Mouse (Mus musculus): Measurements from ENCODE around the gene Gm28539. TPM values are rescaled to one million over a fixed set of nuclear protein-coding genes. Genes with fewer than 3 reads are reported as not detected.
"Not testable (repeated sequence)": the region's sequence is repeated elsewhere in the genome, so short reads cannot be mapped to it uniquely, and the experiment has no call there.

The Gm28539 gene
- total RNA-seq, 4 experiments from 2014 or later, result 0.88 to 13.3 (median 9.0) TPM

DNA sequence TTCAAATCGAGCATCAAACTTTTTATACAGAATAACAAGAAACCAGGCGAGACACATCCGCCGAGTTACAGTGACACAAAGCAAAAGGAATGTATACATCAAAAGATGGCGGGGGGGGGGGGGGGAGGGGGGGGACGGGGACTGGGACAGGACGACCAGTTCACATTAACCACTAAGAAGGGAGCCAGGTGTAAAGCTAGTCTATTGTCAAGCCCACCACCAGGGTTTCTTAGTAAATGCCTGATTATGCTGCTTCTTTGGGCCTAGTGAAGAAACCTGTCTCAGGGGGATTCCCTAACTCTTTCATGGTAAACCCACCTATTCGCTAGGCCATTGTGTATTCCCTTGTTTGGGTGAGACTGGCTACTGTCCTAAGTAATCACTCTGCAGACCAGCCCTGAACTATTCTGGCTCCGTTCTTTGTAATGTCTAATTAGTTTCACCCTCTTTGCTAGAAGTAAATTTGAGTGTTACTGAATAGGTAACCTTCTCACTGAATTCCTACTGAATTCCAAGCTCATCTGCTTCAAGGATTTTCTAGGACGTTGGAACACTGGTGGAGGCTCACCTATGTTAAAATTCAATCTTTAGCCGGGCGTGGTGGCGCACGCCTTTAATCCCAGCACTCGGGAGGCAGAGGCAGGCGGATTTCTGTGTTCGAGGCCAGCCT lies 13.3 kb downstream of the Gm28539 start:
- DNase-seq (ENCODE audit: low spot score in 2 of 2), result not testable (repeated sequence)

GRCm38 (mm10) chr16:18858551-18858950 lies 22.2 kb downstream of the Gm28539 start:
- DNase-seq (ENCODE audit: low spot score in 2 of 2), result no peak

- no peak for DNase-seq (ENCODE audit: low spot score in 2 of 2)
These were observed 23.8 kb downstream of the Gm28539 start for GRCm38 (mm10) chr16:18860186-18860585.

DNA sequence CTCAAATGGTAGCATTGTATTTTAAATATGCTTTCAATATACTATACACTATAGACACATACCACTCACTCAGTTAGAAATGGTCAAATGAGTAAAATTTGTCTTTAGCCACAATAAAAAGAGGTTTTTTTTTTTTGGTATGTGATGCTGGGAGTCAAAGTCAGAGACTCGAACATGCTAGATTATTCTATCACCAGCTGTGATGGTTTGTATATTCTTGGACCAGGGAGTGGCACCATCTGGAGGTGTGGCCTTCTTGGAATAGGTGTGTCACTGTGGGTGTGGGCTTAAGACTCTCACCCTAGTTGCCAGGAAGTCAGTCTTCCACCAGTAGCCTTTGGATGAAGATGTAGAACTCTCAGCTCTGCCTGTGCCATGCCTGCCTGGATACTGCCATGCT lies 34.1 kb downstream of the Gm28539 start:
- not testable (repeated sequence) for DNase-seq (ENCODE audit: low spot score in 2 of 2)

GRCm38 (mm10) chr16:18876091-18876441 lies 39.7 kb downstream of the Gm28539 start:
- no peak for DNase-seq (ENCODE audit: low spot score in 2 of 2)

- DNase-seq (ENCODE audit: low spot score in 2 of 2), result peak; percentile 92 to 93
These were observed 40.3 kb downstream of the Gm28539 start, which contains the start of the genes Mrpl40 and Hira for GRCm38 (mm10) chr16:18876442-18877308. Gene Mrpl40, minus strand, starts transcription at chr16:18876862. Gene Hira, plus strand, starts transcription at chr16:18877037.

DNA sequence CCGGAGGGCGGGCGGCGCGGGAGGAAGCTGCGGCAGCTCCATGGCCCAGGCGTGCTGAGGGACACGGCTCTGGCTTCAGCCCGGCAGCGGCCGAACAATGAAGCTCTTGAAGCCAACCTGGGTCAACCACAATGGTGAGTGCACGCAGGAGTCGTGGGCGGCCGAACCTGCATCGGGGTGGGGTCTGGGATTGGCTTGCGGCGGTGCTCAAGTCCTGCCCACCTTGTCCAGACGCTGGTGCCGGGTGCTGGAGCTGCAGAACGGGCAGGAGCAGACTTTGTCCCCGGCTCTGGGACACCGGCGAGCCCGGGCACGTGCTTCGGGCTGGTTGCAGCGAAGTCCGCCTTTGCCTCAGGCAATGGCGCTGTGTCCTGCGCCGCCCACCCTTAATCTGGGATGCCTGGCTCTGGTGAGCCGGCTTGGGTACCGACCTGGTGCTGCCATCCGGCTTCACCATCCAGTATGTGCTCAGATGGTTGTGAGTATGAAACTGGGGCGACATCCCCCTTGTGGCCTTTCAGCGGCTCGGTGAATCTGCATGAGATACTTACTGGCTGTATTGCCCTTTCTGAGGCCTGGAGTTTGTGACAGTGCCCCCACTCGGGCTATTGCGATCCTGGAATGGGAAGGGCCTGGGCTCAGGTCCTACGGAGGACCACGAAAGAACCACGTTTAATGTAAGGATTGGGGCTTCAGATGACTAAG lies 41.2 kb downstream of the Gm28539 start:
- peak; percentile 45 to 48 for DNase-seq (ENCODE audit: low spot score in 2 of 2)

GRCm38 (mm10) chr16:18878091-18878720 lies 41.8 kb downstream of the Gm28539 start:
- DNase-seq (ENCODE audit: low spot score in 2 of 2), result no peak

GRCm38 (mm10) chr16:18884044-18884443 lies 47.7 kb downstream of the Gm28539 start:
- DNase-seq (ENCODE audit: low spot score in 2 of 2), result no peak

DNA sequence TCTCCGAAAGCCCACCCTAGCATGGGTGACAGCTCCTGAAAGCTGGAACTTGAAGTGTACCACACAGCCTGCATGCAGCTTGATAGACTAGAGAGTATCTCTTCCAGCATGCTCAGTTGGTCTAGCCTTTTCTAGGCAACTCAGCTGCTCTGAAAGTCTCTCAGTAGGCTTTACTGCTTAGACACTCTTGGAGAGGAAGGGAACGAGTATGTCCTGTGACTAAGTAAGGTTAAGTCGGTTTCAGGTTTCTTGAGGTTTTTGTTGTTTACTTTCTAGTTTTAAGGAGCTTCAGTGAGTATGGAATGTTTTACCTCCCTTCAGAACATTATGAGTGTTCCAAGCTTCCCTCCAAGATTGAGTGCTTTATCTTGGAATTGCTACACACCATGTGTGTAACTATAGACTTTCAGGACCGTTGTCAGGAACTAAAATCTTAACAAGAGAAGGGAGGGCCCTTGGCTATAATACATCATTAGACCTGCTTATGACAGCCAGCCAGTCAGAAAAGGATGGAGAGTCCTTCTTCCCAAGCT lies 57.5 kb downstream of the Gm28539 start:
- no peak for DNase-seq (ENCODE audit: low spot score in 2 of 2)

GRCm38 (mm10) chr16:18895249-18895648 lies 58.9 kb downstream of the Gm28539 start:
- no peak for DNase-seq (ENCODE audit: low spot score in 2 of 2)

- DNase-seq (ENCODE audit: low spot score in 2 of 2), result no peak
These were observed 60.0 kb downstream of the Gm28539 start for GRCm38 (mm10) chr16:18896429-18896828.

DNA sequence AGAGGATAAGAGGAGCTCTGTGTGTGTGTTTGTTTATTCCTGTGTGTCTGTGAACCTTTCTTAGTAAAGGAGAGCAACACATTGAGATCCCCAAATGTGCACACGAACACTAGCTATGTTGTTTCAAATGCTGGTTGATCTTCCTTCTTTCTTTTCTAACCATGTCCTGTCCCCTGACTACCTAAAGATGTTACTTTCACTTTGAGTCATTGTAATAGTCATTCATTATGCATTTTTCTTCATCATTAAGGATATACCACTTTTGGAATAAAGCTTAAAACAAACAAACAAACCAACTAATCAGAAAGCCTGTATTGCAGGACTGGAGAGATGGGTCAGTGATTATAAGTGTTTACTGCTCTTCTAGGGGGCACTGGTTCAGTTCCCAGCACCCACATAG lies 69.3 kb downstream of the Gm28539 start:
- no peak for DNase-seq (ENCODE audit: low spot score in 2 of 2)

GRCm38 (mm10) chr16:18916064-18916463 lies 79.7 kb downstream of the Gm28539 start:
- DNase-seq (ENCODE audit: low spot score in 2 of 2), result no peak

GRCm38 (mm10) chr16:18921771-18922170 lies 85.4 kb downstream of the Gm28539 start:
- no peak for DNase-seq (ENCODE audit: low spot score in 2 of 2)

- DNase-seq (ENCODE audit: low spot score in 2 of 2), result no peak
These were observed 91.6 kb downstream of the Gm28539 start for GRCm38 (mm10) chr16:18927963-18928362.

- DNase-seq (ENCODE audit: low spot score in 2 of 2), result no peak
These were observed 102.1 kb downstream of the Gm28539 start for GRCm38 (mm10) chr16:18938321-18939082.

DNA sequence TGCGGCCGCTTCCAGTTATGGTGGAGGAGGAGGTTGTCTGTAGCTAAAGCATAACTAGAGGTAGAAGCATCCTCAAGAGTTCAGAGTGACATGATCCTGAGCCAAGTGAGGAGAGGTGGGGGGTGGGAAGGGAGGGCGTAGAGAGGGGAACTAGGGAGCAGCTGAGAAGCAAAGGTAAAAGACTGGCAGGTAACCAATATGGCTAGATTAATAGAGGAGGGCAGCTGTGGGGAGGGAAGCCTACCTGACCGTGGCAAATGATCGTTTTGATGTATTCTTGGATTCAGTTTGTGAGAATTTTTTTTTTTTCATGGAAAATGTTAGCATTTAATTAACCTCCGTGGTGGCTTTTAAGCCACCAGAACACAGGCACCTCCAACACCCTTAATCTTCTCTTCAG lies 107.5 kb downstream of the Gm28539 start:
- no peak for DNase-seq (ENCODE audit: low spot score in 2 of 2)

DNA sequence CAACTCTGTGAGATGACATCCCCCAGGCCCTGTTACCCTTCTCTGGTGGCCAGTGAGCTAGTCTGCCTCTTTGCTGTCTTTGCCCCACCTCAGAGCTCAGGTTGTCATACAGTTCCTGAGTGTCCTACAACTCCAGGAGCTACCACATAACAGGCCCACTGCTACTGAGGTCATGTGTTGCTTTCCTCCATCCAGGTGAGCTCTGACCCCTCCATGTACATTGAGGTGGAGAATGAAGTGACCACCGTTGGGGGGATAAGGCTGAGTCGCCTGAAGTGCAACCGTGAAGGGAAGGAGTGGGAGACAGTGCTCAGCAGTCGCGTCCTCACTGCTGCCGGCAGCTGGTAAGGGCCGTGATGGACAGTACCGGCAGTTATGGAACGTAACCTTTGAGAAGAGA lies 112.6 kb downstream of the Gm28539 start:
- DNase-seq (ENCODE audit: low spot score in 2 of 2), result no peak

DNA sequence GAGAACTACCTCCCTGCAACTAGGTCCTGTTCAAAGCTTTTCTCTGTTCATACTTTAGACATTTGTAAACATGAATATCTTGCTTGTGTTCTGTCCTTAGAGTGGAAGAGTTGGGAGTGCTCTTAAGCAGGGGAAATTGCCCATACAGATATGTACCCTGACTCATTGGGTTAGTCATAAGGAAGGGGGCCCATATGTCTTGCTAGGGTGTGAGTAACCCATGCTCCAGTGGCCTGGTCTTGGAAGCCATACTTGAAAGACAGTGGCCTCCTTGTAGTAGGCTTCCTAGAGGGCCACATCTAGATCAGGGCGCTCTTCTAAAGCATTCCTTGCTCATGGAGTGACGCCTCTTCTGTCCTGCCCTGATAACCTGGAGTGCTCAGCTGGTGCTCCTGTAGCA lies 114.0 kb downstream of the Gm28539 start:
- DNase-seq (ENCODE audit: low spot score in 2 of 2), result no peak
